Mouse (Mus musculus) gastrocnemius, adult 18-20 months (tissue): ENCODE measurements around the gene Ulk4. TPM values are rescaled to one million over a fixed set of nuclear protein-coding genes. Genes with fewer than 3 reads are reported as not detected.
"Not testable (repeated sequence)": the region's sequence is repeated elsewhere in the genome, so short reads cannot be mapped to it uniquely, and the experiment has no call there.

Experiments
- DNase-seq: peaks from one replicate; pipeline ENCODE4 v3.0.0; 2021; ENCODE audit warnings: low spot score
- total RNA-seq, 2 experiments: library from RNA; stranded (reverse); gene quantifications; 2 replicates each; pipeline ENCODE4 v1.2.3; 2021

Ulk4 gene
- total RNA-seq, 2 experiments from 2014 or later = 0.07 TPM

DNA sequence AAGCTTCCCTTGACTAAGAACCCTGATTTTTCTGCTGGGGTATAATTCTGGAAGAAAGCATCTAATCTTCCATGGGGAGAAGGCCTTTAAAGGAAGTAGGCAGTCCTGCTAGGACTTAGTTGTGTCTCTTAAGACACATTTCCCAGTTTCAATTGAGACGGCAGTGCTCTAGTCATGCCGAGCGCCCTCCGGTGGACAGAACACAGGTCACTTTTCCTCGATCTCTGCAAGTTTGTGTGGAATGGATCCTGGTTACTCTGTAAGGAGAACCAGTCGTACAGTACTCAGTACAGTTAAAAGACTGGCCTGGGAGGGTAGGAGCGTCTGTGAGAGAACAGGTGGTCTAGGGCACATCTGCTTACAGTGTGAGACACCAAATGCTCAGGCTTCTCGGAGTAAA lies 340.6 kb downstream of the Ulk4 start:
- peak; percentile 48 for DNase-seq

DNA sequence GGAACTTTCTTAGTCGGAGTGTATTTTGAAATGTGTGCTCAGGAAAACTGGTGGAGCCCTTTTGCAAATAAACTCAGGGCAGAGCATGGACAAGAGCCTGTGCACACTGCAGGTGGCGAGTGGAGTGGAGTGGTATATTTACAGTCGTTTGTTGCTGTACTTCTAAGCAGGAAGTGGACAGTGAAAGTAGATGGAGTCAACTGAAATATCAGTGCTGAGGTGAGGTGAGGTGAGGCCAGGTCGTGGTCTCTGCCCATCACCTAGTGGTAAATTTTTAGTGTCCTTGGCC lies 341.4 kb downstream of the Ulk4 start:
- DNase-seq = no peak

DNA sequence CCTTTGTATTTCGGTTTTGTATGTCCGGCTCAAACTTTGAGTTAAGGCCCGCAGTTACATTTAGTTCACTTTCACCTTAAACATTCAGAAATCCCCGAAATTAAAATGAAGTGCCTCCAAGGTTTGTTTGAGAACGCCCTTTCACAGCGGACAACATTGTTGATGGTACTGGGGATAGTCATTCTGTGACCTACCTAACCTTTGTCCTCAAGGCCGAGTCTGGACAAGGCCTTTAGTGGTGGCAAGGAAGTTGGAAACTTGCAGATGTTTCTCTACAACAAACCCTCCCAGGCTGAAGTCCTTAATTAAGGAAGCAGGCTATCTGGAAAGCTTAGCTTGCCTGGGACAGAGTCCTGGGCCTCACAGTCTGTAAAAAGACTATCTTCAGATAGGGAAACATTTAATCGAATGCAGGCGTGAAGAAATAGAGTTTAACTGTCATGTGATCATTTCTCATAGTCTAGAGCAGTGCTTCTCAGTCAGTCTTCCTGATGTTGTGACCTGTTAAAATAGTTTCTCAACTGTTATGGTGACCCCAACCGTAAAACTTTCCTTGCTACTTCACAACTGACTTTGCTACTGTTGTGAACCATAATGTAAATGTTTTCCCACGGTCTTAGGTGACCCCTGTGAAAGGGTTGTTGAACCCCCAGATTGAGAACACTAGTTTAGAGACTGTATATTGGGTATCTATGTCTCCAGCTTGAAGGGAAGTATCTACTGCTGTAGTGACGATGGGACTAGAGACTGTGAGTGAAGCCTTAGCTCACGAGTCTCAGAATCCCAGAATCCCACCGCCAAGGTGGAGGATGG lies 342.0 kb downstream of the Ulk4 start:
- no peak for DNase-seq

DNA sequence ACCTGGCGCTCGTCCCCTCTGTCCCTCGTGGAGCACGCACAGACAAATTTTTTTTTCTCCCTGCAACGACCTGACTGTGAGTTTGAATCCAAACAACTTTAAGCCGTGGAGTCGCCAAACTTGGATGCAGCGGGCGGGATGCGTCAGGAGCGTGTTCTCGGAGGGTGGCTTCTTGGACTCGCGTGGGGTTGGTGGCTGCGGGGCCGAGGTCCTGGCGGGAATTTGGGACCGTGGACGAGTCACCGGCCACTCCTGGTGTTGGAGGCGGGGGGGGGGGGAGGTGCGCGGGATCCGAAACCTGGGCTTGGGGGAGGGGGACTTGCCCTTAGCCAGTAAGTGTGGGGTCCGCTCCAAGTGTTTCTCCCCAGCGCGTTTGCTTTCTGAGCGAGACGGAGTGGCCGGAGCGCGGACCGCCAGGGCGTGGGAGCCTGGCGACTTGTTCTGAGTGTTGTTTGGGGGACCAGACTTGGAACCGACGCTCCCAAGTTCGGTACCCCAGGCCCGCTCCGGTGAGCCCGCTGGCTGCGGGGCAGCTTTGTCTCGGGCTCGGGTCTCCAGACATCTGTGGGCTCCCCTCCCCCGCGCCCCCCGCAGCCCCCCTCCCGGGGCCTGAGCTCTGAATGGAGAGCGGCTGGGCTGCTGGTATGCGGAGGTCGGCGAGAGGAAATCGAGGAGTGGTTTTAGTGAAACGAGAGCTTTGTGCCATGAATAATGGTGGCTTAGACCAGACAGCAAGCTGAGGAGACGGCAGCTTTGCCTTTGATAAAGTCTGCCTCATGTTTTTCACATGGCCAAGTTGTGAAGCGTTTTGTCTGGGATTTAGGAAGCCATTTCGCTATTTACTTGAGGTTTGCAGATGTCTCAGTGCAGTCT lies 342.9 kb downstream of the Ulk4 start:
- peak; percentile 36 for DNase-seq

DNA sequence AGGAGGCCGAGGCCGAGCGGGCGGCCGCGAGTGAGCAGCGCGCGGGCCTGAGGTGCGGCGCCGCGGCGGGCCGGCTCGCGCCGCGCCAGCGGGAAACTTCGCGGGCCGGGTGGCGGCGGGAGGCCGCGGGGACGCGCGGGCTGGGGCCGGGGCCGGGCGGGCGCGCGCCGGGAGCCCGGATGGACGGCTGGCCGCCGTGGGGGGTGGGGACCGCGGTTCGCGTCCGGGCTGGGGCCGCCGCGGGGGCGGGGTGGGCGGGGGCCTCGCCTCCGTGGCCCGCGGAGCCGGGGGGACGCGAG lies 343.5 kb downstream of the Ulk4 start:
- DNase-seq = no peak

DNA sequence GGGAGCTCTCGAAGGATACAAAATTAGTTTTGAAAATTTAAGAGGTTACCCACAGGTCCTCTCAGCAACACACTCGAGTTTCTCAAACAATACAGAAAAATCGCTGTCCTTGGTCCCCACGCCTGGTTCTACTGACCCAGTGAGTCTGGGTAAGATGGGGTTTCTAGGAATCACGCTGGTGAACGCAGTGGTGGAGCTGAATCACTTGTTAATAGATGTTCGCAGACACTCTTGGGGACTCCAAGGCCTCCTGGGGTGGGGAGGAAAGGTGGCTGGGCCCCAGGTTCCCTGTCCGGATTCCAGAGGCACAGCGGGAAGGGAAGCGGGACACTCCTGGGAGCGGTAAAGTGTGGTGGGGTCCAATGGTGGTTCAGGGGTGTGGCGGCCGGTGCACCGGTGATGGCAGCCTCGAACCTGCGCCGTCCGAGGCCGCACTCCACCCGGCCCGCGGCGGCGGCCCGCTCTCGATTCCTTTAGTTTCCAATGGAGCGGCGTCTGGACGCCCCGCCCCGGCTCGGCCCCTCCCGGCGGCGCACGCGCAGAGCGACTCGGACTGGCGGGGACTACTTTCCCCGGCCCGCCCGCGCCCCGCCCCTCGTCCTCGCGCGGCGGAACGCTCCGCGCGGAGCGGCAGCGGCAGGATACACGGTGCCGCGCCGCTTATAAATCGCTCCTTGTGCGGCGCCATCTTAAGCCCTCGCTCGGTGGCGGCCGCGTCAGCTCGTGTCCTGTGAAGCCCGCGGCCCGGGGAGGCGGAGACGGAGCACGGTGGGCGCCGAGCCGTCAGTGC lies 344.0 kb downstream of the Ulk4 start:
- peak; percentile 96 for DNase-seq

DNA sequence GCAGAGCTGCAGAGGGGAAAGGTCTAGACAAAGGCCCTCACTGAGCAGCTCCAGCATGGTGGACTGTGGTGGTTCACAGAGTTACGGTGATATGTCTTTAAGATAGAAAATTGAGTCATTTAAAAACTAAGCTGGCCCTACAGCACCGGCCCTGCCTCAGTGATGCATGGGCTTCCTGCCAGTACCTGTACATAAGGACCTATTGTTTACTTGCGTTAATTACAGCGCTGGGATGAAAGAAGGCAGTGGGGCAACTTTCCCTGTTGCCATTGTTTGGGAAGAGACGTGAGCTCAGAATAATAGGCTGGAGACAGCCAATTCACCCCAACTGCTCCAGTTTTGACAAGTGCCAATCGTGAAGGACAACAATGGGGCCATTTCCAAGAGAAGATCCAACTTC lies 344.6 kb downstream of the Ulk4 start:
- no peak for DNase-seq

DNA sequence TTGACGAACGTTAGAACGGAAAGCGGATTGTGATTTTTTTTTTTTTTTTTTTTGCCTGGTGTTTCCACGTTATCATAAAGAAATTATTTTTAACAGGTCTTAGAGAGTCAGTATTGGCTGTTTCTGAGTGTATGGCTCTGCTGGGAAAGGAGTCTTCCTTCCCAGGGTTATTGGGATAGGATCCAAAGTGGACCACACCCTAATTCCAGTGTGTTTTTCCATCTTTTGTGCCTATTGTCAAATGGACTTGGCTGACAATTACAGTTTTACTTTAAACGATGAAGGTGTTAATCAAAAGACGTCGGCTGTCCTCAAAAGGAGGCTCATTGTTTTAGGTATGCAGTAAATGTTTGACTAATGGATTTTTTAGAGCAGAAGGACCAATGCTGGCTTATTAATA lies 346.2 kb downstream of the Ulk4 start:
- no peak for DNase-seq

DNA sequence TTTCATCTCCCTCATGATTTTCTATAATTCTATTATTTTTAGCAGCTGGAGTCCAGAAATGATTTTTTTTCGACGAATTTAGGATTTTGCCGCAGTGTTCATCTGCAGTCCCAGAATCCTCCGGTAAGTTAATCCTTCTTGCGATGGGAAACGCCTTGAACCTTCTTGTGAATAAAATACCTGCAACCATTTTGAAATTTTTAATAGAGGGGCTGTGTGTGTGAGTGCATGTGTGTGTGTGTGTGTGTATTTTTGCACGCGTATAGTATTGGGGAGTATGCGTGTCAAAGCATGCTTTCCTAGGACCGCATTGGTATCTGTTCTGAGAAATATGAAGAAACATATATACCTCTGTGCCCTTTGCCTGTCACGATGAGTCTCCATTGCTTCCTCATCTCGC lies 347.0 kb downstream of the Ulk4 start:
- DNase-seq = no peak

DNA sequence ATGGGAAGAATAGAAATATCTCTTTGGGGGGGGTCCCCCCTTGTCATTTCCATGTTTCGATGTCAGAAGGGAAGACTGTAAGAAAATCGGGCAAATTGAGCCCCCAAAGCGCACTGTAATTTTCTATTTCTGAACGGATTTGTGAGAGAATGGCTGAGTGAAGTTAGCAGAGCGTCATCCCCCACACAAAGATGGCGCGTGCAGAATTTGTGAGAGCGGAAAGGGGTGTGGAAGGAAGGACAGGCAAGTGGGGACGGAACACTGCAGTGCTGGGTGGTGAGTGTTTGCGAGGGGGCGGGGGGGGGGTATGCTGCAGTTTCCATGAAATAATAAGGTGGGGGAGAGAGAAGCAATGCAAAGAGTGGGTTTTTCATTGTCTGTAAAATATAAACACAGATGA lies 347.9 kb downstream of the Ulk4 start, which contains the start of gene Ctnnb1:
Gene Ctnnb1, plus strand, starts transcription at position 136 of the 400 bp plus-strand sequence.
- DNase-seq = no peak

DNA sequence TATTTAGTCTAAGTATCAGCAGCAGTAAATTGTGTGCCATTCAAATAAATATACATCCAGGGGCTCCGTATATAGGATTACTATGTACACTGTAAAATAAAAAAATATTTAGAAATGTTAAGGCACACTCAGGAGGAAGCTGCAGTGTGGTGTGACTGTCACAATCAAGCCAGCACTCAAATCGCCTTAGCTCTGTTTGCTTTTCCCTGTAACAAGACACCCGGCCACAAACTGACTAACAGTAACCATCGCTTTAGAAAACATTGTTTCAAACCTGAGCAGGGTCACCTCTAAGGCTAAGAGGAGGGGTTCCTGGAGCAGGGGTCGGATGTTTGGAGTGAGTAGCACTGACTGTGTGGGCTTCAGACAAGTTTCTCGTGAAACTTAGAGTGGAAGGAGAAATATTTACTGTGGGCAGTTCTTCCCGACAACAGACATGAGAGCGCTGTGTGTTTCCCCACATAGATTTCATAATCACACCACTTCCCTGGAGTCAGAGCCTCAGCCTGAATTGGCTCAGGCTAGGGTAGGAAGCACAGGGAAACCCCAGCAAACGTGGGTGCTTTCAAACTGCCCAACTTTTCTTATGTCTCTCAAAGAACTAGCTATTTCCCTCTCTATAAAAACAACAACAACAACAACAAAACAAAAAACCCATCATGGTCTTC lies 349.9 kb downstream of the Ulk4 start:
- DNase-seq = no peak

DNA sequence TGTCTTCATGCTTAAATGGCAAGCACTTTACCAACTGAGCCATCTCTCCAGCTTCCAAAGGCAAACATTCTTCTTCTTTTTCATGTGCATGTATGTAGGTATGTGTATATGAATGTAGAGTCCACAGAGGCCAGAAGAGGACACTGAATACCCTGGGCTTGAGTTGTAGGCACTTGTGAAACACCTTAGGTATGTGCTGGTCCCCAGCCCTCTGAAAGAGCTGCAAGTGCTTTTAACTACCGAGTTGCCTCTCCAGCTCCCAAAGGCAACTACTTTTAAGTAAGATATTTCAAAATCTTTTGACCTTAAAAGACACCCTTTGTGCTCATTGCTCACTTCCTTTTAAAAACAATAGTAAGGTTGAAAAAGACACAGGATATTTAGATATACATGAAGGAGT lies 350.9 kb downstream of the Ulk4 start:
- no peak for DNase-seq

DNA sequence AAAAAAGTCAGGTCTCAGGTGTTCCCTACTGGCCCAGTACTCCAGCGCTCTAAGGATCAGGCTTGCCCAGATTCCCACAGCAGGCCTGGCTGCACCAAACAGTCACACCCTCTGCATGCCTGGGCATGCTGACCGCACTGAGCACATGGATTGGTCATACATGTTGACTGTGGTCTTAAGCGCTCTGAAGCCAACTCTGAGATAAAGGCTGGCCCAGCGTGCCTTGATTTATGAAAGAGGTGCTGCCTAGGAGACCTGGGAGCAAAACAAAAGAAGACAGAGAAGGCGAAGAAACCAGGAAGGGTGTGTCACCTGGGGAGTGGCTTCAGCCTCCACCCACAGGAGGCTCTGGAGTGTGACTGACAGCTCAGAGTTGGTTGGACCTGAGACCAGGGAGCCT lies 357.9 kb downstream of the Ulk4 start:
- no peak for DNase-seq

DNA sequence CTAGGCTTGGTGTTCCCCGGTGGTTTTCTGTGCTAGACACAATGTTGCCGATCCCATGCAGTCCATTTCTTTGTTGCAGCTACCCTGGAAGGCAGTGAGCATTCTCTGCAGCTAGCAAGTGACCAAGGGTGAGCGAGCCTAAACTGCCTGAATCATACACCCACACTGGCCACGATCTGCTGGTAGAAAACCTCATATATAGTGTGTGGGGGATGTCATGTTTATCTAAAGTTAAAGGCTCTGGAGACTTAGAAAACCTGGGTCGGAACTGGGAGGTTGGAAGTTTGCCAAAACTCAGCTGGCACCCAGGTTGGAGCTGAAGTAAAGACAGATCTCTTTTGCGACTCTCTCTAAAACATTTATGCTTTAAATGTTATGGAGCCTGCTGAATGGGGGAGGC lies 358.4 kb downstream of the Ulk4 start:
- no peak for DNase-seq

DNA sequence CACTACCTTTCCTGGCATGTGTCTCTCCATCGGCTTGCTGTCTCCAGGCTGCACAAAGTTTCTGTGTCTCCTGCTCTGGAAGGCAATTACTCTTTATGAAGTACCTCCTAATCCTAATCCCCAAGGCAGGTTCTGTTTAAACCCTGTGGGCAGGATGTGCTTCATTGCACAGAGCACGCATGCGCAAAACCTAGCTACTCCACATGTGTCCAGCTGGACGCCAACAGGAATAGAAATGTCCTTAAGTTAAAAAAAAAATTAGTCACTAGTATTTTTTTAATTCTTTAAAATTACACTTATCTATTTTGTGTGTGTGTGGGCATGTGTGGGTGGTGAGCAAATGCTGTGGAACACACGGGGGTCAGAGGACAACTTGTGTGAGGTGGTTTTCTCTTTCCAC lies 358.8 kb downstream of the Ulk4 start:
- no peak for DNase-seq

DNA sequence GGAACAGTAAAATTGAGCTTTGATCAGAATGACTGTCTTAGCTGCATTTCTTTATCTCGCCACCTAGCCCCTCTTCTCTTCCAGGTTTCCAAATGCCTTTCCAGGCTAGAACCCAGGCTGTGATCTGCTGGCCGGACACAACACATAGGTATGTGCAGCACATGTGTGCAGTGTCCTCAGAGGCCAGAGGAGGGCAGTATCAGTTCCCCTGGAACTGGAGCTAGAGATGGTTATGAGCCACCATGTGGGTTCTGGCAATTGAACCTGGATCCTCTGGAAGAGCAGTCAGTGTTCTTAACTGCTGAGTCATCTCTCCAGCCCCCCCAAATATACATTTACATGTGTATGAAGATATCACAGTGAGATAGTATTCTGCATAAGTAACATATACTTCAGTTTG lies 359.4 kb downstream of the Ulk4 start:
- DNase-seq = not testable (repeated sequence)

DNA sequence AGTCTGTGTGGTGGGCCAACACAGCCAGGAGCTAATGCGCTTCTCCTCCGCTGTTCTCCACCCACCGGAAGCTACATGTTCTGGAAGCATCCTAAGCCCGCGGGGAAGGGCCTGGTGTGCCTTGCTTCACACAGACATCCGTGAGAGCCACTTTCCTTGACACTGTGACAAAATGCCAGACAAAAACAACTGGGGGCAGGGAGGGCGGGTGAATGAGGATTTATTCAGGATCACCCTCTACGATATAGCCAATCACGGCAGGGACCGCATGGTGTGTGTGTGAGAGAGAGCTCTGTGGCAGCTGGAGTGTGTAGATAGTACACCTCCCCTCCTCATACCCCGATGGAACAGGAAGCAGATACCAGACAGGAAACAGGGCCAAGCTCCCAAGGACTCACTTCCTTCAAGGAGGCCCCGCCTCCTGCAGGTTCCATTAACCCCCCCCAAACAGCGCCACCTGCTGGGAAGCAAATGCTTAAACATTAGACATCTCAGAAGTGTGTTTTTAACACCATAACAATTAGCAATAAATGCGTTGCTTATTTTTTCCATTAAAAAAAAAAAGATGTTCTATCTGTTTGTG lies 362.0 kb downstream of the Ulk4 start:
- DNase-seq = no peak

DNA sequence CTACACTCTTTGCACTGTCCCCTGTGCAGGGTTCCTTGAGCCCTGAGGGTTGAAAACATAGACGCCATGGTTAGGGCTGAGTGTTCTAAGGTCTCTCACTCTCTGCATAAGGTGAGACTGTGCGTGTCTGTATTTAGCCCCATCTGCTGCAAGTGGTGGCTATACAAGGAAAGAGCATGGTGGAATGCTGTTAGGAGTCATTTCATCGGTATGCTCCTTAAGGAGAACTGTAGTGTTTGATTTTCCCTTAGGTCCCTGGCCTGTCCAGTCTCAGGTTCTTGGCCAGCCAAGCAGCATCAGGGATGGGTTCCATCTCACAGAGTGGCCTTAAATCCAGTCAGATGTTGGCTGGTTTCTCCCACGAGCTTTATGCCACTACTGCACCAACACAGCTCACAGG lies 362.6 kb downstream of the Ulk4 start:
- no peak for DNase-seq

DNA sequence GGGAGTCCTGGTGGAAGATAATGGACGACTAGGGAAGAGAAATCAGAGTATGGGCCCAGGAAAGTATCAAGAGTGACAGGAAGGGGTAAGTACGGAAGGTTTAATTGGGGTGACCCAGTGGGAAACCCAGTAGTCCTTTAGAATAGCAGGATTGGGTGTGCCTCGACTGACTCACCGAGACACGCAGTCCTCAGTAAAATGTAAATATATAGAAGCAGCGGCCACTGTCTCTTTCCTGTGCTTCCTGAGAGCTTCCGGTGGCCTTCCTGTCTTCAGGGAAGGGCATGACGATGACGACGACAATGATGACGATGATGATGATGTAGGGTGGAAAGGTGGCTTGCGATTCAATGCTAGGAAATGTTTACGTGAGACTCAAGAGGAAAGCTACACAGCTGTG lies 363.8 kb downstream of the Ulk4 start:
- no peak for DNase-seq

DNA sequence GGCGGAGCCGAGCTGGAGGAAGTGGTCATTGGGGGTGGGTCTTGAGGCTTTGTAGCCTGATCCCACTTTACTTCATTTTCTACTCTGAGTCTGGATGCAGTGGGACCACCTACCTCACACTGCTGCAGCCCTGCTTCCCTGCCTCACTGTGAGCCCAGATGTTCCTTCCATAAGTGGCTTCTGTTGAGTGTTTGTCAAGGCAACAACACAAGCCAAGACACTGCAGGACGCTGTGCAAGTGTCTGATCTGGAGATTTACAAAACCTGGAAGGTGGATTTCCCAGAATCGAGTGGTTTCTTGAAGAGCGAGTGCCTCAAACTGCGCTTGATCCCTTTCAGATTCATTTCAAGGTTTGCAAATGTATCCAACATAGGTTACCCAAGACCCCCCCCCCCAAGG lies 368.5 kb downstream of the Ulk4 start:
- no peak for DNase-seq
